Mouse (Mus musculus): ENCODE data around the gene Aoc2. TPM values are rescaled to one million over a fixed set of nuclear protein-coding genes. Genes with fewer than 3 reads are reported as not detected.
"Not testable (repeated sequence)": the region's sequence is repeated elsewhere in the genome, so short reads cannot be mapped to it uniquely, and the experiment has no call there.

Aoc2 gene
- total and polyA plus RNA-seq, 2 experiments from 2014 or later: 0.87 to 4.4 TPM

DNA sequence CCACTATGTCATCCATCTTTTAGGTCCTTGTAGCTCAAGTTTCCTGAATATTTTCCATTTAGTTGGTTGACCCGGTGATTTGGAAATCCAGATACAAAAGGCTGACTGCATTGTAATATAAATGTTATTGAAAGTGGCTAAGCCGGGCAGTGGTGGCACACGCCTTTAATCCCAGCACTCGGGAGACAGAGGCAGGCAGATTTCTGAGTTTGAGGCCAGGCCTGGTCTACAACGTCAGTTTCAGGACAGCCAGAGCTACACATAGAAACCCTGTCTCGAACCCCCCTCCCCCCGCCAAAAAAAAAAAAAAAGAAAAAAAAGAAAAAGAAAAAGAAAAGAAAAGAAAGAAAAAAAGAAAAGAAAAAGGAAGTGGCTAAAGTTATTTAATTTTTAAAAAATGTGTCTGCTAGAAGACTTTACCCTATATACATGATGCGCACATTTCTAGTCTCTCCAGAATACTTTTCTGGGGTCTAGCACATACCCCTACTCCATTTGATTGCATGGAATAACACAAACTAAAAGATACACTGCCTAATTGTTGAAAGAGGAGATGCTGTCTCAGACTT lies 9.7 kb upstream of the Aoc2 start:
- Histone ChIP-seq H3K27ac (ENCODE audit: low read depth, low read length) (peak overlapping the region; percentile 60), H3K36me3 (ENCODE audit: insufficient read depth) (peaks cover 15% of the 10 kb centered on the region), H3K4me2 (ENCODE audit: low read depth) (peak overlapping the region; percentile 92), H3K4me1 (ENCODE audit: insufficient read depth) (peaks cover 6% of the 10 kb centered on the region; the same call in 1 of the 2 replicates), H3K27me3 (ENCODE audit: insufficient read depth, low read length) (no peaks in the 10 kb centered on the region), H3K9ac (peak overlapping the region; percentile 97), H3K9me3 (ENCODE audit: low read length) (no peaks in the 10 kb centered on the region), H3K4me3 (ENCODE audit: low read depth, low read length) (peak overlapping the region; percentile 100)
- no peak for TF ChIP-seq CTCF (IDR thresholded peaks at IDR 0.05; ENCODE audit: low read depth)
- DNase-seq: no peak
- 84% methylated on average over 8 of the region's 8 CpGs for WGBS
- ATAC-seq: no peak

- H3K27ac ChIP-seq (ENCODE audit: low read depth, low read length): peak within 1 kb of the TSS; percentile 60
- peak within 1 kb of the TSS; percentile 97 for H3K9ac ChIP-seq
- ATAC-seq (peak; percentile 96), DNase-seq (peak; percentile 97)
- H3K4me1 ChIP-seq (ENCODE audit: insufficient read depth): peaks cover 6% of the 10 kb centered on the region; the same call in 1 of the 2 replicates
- H3K27me3 ChIP-seq (ENCODE audit: insufficient read depth, low read length): no peaks in the 10 kb centered on the region
- no peaks in the 10 kb centered on the region for H3K9me3 ChIP-seq (ENCODE audit: low read length)
- H3K4me2 ChIP-seq (ENCODE audit: low read depth): peak within 1 kb of the TSS; percentile 92
- peaks cover 22% of the 10 kb centered on the region for H3K36me3 ChIP-seq (ENCODE audit: insufficient read depth)
- TF ChIP-seq CTCF (IDR thresholded peaks at IDR 0.05; ENCODE audit: low read depth): no peak
- peak within 1 kb of the TSS; percentile 100 for H3K4me3 ChIP-seq (ENCODE audit: low read depth, low read length)
- under 1% methylated on average over 56 of the region's 62 CpGs for WGBS
Measured at GRCm38 (mm10) chr11:101315665-101316500, 9.0 kb upstream of the Aoc2 start, which contains the start of gene Psme3. Gene Psme3, plus strand, starts transcription at chr11:101316213.

DNA sequence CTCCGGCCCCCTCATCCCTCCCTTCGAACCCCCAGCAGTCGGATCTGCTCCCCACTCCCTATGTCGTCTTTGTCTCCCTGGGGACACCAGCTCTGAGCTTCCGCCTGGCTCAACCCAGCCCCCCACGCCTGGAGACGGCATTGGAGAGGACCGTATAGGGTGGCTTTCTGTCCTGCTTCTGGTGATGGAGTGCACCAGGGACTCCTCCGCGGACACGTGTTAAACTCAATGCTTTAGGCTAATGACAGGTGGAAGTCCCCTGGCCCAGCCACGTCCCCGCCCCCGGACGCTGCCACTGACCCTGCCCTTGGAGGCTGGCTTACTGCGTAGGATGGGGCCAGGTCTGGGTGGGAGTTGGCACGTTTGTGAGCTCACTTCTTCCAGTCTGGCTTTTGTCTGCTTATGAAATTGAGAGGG lies 8.4 kb upstream of the Aoc2 start:
- TF ChIP-seq CTCF (IDR thresholded peaks at IDR 0.05; ENCODE audit: low read depth): no peak
- Histone ChIP-seq H3K27ac (ENCODE audit: low read depth, low read length) (peak overlapping the region; percentile 60), H3K9ac (peak overlapping the region; percentile 97), H3K4me3 (ENCODE audit: low read depth, low read length) (peak overlapping the region; percentile 100), H3K4me2 (ENCODE audit: low read depth) (peak overlapping the region; percentile 92), H3K36me3 (ENCODE audit: insufficient read depth) (peaks cover 28% of the 10 kb centered on the region), H3K27me3 (ENCODE audit: insufficient read depth, low read length) (no peaks in the 10 kb centered on the region), H3K9me3 (ENCODE audit: low read length) (no peaks in the 10 kb centered on the region), H3K4me1 (ENCODE audit: insufficient read depth) (peaks cover 6% of the 10 kb centered on the region; the same call in 1 of the 2 replicates)
- DNase-seq: no peak
- ATAC-seq: peak; percentile 54; the same call in 1 of the 2 replicates
- WGBS: 4% methylated on average over 17 of the region's 17 CpGs

DNA sequence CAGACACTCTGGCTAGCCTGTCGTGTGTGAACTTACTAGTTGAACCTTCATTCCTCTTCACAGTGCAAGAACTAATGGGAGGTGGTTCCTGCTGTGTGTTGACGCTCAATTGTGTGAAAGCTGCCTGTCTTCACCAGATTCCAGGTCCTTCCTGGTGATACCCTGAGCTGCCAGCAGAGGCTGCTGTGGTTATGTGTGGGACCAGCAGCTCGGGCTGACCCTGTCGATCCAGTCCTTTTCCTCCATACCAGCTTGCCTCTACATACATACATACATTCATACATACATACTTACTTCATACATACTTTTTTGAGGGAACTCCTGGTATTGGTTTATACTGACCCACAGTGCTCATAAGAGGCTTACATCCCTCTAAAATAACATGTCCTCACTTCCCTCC lies 1.3 kb upstream of the Aoc2 start:
- peaks cover 65% of the 10 kb centered on the region for H3K36me3 ChIP-seq (ENCODE audit: insufficient read depth)

DNA sequence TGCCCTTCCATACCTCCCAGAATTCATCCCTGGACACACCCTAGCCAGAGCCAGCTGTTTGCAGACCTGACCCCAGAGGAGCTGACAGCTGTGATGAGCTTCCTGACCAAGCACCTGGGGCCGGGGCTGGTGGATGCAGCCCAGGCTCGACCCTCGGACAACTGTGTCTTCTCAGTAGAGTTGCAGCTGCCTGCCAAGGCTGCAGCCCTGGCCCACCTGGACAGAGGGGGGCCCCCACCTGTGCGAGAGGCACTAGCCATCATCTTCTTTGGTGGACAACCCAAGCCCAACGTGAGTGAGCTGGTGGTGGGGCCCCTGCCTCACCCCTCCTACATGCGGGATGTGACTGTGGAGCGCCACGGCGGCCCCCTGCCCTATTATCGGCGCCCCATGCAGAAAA lies 338 bp downstream of the Aoc2 start:
- not testable (repeated sequence) for H3K4me3 ChIP-seq (ENCODE audit: low read depth, low read length); H3K4me2 ChIP-seq (ENCODE audit: low read depth); H3K27ac ChIP-seq (ENCODE audit: low read depth, low read length); DNase-seq; H3K27me3 ChIP-seq (ENCODE audit: insufficient read depth, low read length); H3K4me1 ChIP-seq (ENCODE audit: insufficient read depth); H3K9me3 ChIP-seq (ENCODE audit: low read length); ATAC-seq; H3K9ac ChIP-seq
- H3K36me3 ChIP-seq (ENCODE audit: insufficient read depth): peaks cover 50% of the 10 kb centered on the region
- WGBS: 94% methylated on average over 11 of the region's 11 CpGs

More for the DNA sequence above, 1.3 kb upstream of the Aoc2 start:
- Histone ChIP-seq H3K4me3 (ENCODE audit: low read depth, low read length) (no peak overlapping the region), H3K4me1 (ENCODE audit: insufficient read depth) (no peaks in the 10 kb centered on the region), H3K4me2 (ENCODE audit: low read depth) (no peak overlapping the region), H3K9ac (no peak overlapping the region), H3K9me3 (ENCODE audit: low read length) (no peaks in the 10 kb centered on the region), H3K27me3 (ENCODE audit: insufficient read depth, low read length) (no peaks in the 10 kb centered on the region), H3K27ac (ENCODE audit: low read depth, low read length) (no peak overlapping the region)
- TF ChIP-seq CTCF (IDR thresholded peaks at IDR 0.05; ENCODE audit: low read depth): peak; percentile 97
- peak; percentile 75 for DNase-seq
- WGBS: 2% methylated on average over 4 of the region's 4 CpGs
- peak; percentile 80 for ATAC-seq

GRCm38 (mm10) chr11:101326147-101326546 lies 1.3 kb downstream of the Aoc2 start:
- no peaks in the 10 kb centered on the region for H3K9me3 ChIP-seq (ENCODE audit: low read length)
- H3K36me3 ChIP-seq (ENCODE audit: insufficient read depth): peaks cover 41% of the 10 kb centered on the region
- TF ChIP-seq CTCF (IDR thresholded peaks at IDR 0.05; ENCODE audit: low read depth): no peak
- 89% methylated on average over 11 of the region's 11 CpGs for WGBS
- no peak for DNase-seq
- ATAC-seq: no peak
- H3K4me1 ChIP-seq (ENCODE audit: insufficient read depth): no peaks in the 10 kb centered on the region
- no peaks in the 10 kb centered on the region for H3K27me3 ChIP-seq (ENCODE audit: insufficient read depth, low read length)
- no peak overlapping the region for H3K4me2 ChIP-seq (ENCODE audit: low read depth)
- H3K4me3 ChIP-seq (ENCODE audit: low read depth, low read length): no peak overlapping the region
- no peak overlapping the region for H3K9ac ChIP-seq
- H3K27ac ChIP-seq (ENCODE audit: low read depth, low read length): no peak overlapping the region

DNA sequence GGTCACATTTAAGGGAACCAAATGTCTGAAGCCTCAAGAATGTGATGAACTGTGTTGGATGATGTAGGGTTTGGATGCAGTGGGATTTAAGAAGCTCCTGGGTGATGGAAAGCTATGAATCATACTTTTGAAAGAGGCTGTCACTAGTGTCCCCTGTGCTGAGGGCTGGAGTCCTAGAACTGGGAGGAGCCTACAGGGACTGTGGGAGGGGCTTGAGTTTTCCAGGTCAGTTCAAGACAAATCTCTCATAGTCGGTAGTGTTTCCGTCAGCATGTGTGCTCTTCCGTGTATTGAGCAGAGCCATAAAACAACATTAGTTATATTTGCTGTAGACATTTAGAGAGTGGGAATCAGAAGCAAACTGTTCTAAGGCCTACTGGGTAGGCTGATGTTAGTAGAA lies 2.4 kb downstream of the Aoc2 start:
- H3K9me3 ChIP-seq (ENCODE audit: low read length): no peaks in the 10 kb centered on the region
- no peak for TF ChIP-seq CTCF (IDR thresholded peaks at IDR 0.05; ENCODE audit: low read depth)
- no peak overlapping the region for H3K27ac ChIP-seq (ENCODE audit: low read depth, low read length)
- ATAC-seq (no peak), DNase-seq (no peak)
- H3K4me3 ChIP-seq (ENCODE audit: low read depth, low read length): no peak overlapping the region
- H3K27me3 ChIP-seq (ENCODE audit: insufficient read depth, low read length): no peaks in the 10 kb centered on the region
- H3K9ac ChIP-seq: no peak overlapping the region
- H3K36me3 ChIP-seq (ENCODE audit: insufficient read depth): peaks cover 29% of the 10 kb centered on the region
- no peak overlapping the region for H3K4me2 ChIP-seq (ENCODE audit: low read depth)
- WGBS: 59% methylated on average over 3 of the region's 3 CpGs
- no peaks in the 10 kb centered on the region for H3K4me1 ChIP-seq (ENCODE audit: insufficient read depth)

All from forebrain, postnatal 0 days (tissue).